Mouse (Mus musculus): ENCODE results near the gene Efhd1. TPM values are rescaled to one million over a fixed set of nuclear protein-coding genes. Genes with fewer than 3 reads are reported as not detected.

Gene Efhd1
- polyA plus RNA-seq, 1 experiment, result 65.7 TPM

- Histone ChIP-seq H3K27me3 (ENCODE audit: control insufficient read depth, insufficient read depth, low read length) (no peaks in the 10 kb centered on the region; the same call in 1 of the 2 replicates), H3K4me3 (replicated peaks; ENCODE audit: insufficient read depth, low read depth, low read length) (no peak overlapping the region), H3K27ac (ENCODE audit: insufficient read depth, low read length) (no peak overlapping the region), H3K4me1 (ENCODE audit: control insufficient read depth, insufficient read depth, low read length) (peaks cover 2% of the 10 kb centered on the region; the same call in 1 of the 2 replicates)
- no peak for DNase-seq
- TF ChIP-seq POLR2A (IDR thresholded peaks at IDR 0.05; ENCODE audit: borderline replicate concordance, insufficient read depth, low read length) (no peak), CTCF (IDR thresholded peaks at IDR 0.05; ENCODE audit: borderline replicate concordance, insufficient read depth, low read depth, low read length) (no peak)
- 29% methylated on average over 11 of the region's 11 CpGs for WGBS
Measured at GRCm38 (mm10) chr1:87257691-87258090, 6.5 kb upstream of the Efhd1 start.

- no peak for DNase-seq
- Histone ChIP-seq H3K4me1 (ENCODE audit: control insufficient read depth, insufficient read depth, low read length) (peaks cover 2% of the 10 kb centered on the region; the same call in 1 of the 2 replicates), H3K27me3 (ENCODE audit: control insufficient read depth, insufficient read depth, low read length) (no peaks in the 10 kb centered on the region; the same call in 1 of the 2 replicates), H3K4me3 (replicated peaks; ENCODE audit: insufficient read depth, low read depth, low read length) (no peak overlapping the region), H3K27ac (ENCODE audit: insufficient read depth, low read length) (no peak overlapping the region)
- 8% methylated on average over 14 of the region's 14 CpGs for WGBS
- peak; percentile 31; the same call in 1 of the 2 replicates for TF ChIP-seq CTCF (IDR thresholded peaks at IDR 0.05; ENCODE audit: borderline replicate concordance, insufficient read depth, low read depth, low read length)
- TF ChIP-seq POLR2A (IDR thresholded peaks at IDR 0.05; ENCODE audit: borderline replicate concordance, insufficient read depth, low read length), result no peak
Measured at GRCm38 (mm10) chr1:87258484-87258883, 5.7 kb upstream of the Efhd1 start.

- Histone ChIP-seq H3K27ac (ENCODE audit: insufficient read depth, low read length) (no peak overlapping the region), H3K4me3 (replicated peaks; ENCODE audit: insufficient read depth, low read depth, low read length) (no peak overlapping the region), H3K4me1 (ENCODE audit: control insufficient read depth, insufficient read depth, low read length) (peaks cover 2% of the 10 kb centered on the region; the same call in 1 of the 2 replicates), H3K27me3 (ENCODE audit: control insufficient read depth, insufficient read depth, low read length) (no peaks in the 10 kb centered on the region; the same call in 1 of the 2 replicates)
- 95% methylated on average over 2 of the region's 2 CpGs for WGBS
- DNase-seq, result no peak
- TF ChIP-seq POLR2A (IDR thresholded peaks at IDR 0.05; ENCODE audit: borderline replicate concordance, insufficient read depth, low read length) (no peak), CTCF (IDR thresholded peaks at IDR 0.05; ENCODE audit: borderline replicate concordance, insufficient read depth, low read depth, low read length) (no peak)
Measured at GRCm38 (mm10) chr1:87259316-87259715, 4.8 kb upstream of the Efhd1 start.

- Histone ChIP-seq H3K27me3 (ENCODE audit: control insufficient read depth, insufficient read depth, low read length) (no peaks in the 10 kb centered on the region; the same call in 1 of the 2 replicates), H3K4me3 (replicated peaks; ENCODE audit: insufficient read depth, low read depth, low read length) (no peak overlapping the region), H3K27ac (ENCODE audit: insufficient read depth, low read length) (no peak overlapping the region), H3K4me1 (ENCODE audit: control insufficient read depth, insufficient read depth, low read length) (peaks cover 2% of the 10 kb centered on the region)
- DNase-seq, result no peak
- 36% methylated on average over 9 of the region's 9 CpGs for WGBS
- TF ChIP-seq POLR2A (IDR thresholded peaks at IDR 0.05; ENCODE audit: borderline replicate concordance, insufficient read depth, low read length) (no peak), CTCF (IDR thresholded peaks at IDR 0.05; ENCODE audit: borderline replicate concordance, insufficient read depth, low read depth, low read length) (no peak)
Measured at GRCm38 (mm10) chr1:87263257-87263656, 906 bp upstream of the Efhd1 start.

- Histone ChIP-seq H3K27ac (ENCODE audit: insufficient read depth, low read length) (no peak overlapping the region), H3K27me3 (ENCODE audit: control insufficient read depth, insufficient read depth, low read length) (no peaks in the 10 kb centered on the region; the same call in 1 of the 2 replicates), H3K4me3 (replicated peaks; ENCODE audit: insufficient read depth, low read depth, low read length) (peak overlapping the region; percentile 47), H3K4me1 (ENCODE audit: control insufficient read depth, insufficient read depth, low read length) (no peaks in the 10 kb centered on the region; the same call in 1 of the 2 replicates)
- TF ChIP-seq POLR2A (IDR thresholded peaks at IDR 0.05; ENCODE audit: borderline replicate concordance, insufficient read depth, low read length) (no peak), CTCF (IDR thresholded peaks at IDR 0.05; ENCODE audit: borderline replicate concordance, insufficient read depth, low read depth, low read length) (no peak)
- DNase-seq, result no peak
- 20% methylated on average over 12 of the region's 12 CpGs for WGBS
Measured at GRCm38 (mm10) chr1:87263796-87264133, 398 bp upstream of the Efhd1 start.

- H3K4me3 ChIP-seq (replicated peaks; ENCODE audit: insufficient read depth, low read depth, low read length), result peak overlapping the region; percentile 19
- H3K27me3 ChIP-seq (ENCODE audit: control insufficient read depth, insufficient read depth, low read length), result no peaks in the 10 kb centered on the region; the same call in 1 of the 2 replicates
- 6% methylated on average over 13 of the region's 13 CpGs for WGBS
- no peak overlapping the region for H3K27ac ChIP-seq (ENCODE audit: insufficient read depth, low read length)
- TF ChIP-seq CTCF (IDR thresholded peaks at IDR 0.05; ENCODE audit: borderline replicate concordance, insufficient read depth, low read depth, low read length), result no peak
- TF ChIP-seq POLR2A (IDR thresholded peaks at IDR 0.05; ENCODE audit: borderline replicate concordance, insufficient read depth, low read length), result no peak
- DNase-seq, result no peak
- no peaks in the 10 kb centered on the region; the same call in 1 of the 2 replicates for H3K4me1 ChIP-seq (ENCODE audit: control insufficient read depth, insufficient read depth, low read length)
Measured at GRCm38 (mm10) chr1:87265200-87265599, 1.0 kb downstream of the Efhd1 start.

GRCm38 (mm10) chr1:87266296-87267090 lies 2.3 kb downstream of the Efhd1 start:
- no peaks in the 10 kb centered on the region; the same call in 1 of the 2 replicates for H3K27me3 ChIP-seq (ENCODE audit: control insufficient read depth, insufficient read depth, low read length)
- no peaks in the 10 kb centered on the region; the same call in 1 of the 2 replicates for H3K4me1 ChIP-seq (ENCODE audit: control insufficient read depth, insufficient read depth, low read length)
- whole genome bisulfite sequencing, result 48% methylated on average over 8 of the region's 8 CpGs
- no peak for TF ChIP-seq POLR2A (IDR thresholded peaks at IDR 0.05; ENCODE audit: borderline replicate concordance, insufficient read depth, low read length)
- TF ChIP-seq CTCF (IDR thresholded peaks at IDR 0.05; ENCODE audit: borderline replicate concordance, insufficient read depth, low read depth, low read length), result no peak
- no peak for DNase-seq
- no peak overlapping the region for H3K4me3 ChIP-seq (replicated peaks; ENCODE audit: insufficient read depth, low read depth, low read length)
- H3K27ac ChIP-seq (ENCODE audit: insufficient read depth, low read length), result no peak overlapping the region

- Histone ChIP-seq H3K4me3 (replicated peaks; ENCODE audit: insufficient read depth, low read depth, low read length) (no peak overlapping the region), H3K4me1 (ENCODE audit: control insufficient read depth, insufficient read depth, low read length) (peaks cover 11% of the 10 kb centered on the region), H3K27me3 (ENCODE audit: control insufficient read depth, insufficient read depth, low read length) (no peaks in the 10 kb centered on the region; the same call in 1 of the 2 replicates), H3K27ac (ENCODE audit: insufficient read depth, low read length) (no peak overlapping the region)
- TF ChIP-seq CTCF (IDR thresholded peaks at IDR 0.05; ENCODE audit: borderline replicate concordance, insufficient read depth, low read depth, low read length) (no peak), POLR2A (IDR thresholded peaks at IDR 0.05; ENCODE audit: borderline replicate concordance, insufficient read depth, low read length) (no peak)
- 49% methylated on average over 3 of the region's 3 CpGs for WGBS
- no peak for DNase-seq
Measured at GRCm38 (mm10) chr1:87270204-87270603, 6.0 kb downstream of the Efhd1 start.
